Mouse (Mus musculus) spleen, embryonic (tissue): Measurements from ENCODE around the gene Zfp687.
"Not testable (repeated sequence)": the region's sequence is repeated elsewhere in the genome, so short reads cannot be mapped to it uniquely, and the experiment has no call there.

Source experiments
- CTCF ChIA-PET: fragments of 350-600 bp; sonication (Branson Sonifier 250); formaldehyde crosslinking; loops from one replicate; lab custom pipeline; 2022; lab: Charles Lee

The Zfp687 gene

GRCm38 (mm10) chr3:95015337-95015872, at the start of gene Zfp687:
Gene Zfp687 (minus strand): TSS chr3:95015448.
- CTCF ChIA-PET = interaction anchor here (0.6 to 0.7 kb wide), 2 partner anchors 18 to 39 kb away, joined by 3 read pairs; no protein-coding TSS in a partner anchor

- CTCF ChIA-PET = no interaction called here
Measured at GRCm38 (mm10) chr3:95063741-95064140, 48.5 kb upstream of the Zfp687 start.

GRCm38 (mm10) chr3:95058078-95058477, 42.8 kb upstream of the Zfp687 start:
- CTCF ChIA-PET = no interaction called here

DNA sequence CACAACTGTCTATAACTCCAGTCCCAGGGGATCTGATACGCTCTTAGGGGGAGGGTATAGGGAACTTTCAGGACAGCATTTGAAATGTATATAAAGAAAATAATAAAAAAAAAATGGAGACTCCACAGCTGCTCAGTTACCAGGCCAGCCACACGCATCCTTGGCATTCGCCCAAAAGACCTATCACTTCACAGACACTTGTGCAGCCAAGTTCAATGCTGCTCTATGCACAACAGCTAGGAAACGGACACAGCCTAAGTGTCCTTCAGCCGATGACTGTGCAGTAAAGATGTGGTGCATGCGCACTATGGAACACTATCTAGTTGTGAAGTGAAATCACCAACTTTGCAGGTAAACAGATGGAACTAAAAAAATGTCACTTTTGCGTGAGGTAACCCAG, 41.0 kb upstream of the Zfp687 start:
- CTCF ChIA-PET = no interaction called here

GRCm38 (mm10) chr3:95054481-95055260, 39.4 kb upstream of the Zfp687 start:
- CTCF ChIA-PET = interaction anchor here (0.6 to 1.1 kb wide), 2 partner anchors 21 to 39 kb away, joined by 3 to 5 read pairs; no protein-coding TSS in a partner anchor

DNA sequence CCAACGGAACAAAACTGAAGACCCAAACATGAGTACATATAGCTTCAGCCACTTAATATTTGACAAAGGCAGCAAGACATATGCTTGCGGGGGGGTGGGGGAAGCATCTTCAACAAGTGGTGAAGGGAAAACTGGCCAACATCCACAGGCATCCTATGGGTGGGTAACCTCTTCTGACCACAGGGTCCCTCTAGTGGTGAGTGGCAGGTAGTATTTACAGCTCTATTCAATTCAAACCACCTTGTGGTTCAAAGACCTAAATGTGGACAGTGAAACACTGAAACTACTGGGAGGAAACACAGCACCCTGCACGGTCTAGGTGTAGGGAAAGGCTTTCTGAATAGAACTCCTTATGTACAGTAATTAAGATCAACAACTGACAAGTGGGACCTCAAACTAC, 38.5 kb upstream of the Zfp687 start:
- CTCF ChIA-PET = interaction anchor here (0.6 to 1.1 kb wide), 9 partner anchors 22 to 135 kb away, joined by 3 to 11 read pairs (median 6); partner anchors contain the start of gene Pip5k1a

DNA sequence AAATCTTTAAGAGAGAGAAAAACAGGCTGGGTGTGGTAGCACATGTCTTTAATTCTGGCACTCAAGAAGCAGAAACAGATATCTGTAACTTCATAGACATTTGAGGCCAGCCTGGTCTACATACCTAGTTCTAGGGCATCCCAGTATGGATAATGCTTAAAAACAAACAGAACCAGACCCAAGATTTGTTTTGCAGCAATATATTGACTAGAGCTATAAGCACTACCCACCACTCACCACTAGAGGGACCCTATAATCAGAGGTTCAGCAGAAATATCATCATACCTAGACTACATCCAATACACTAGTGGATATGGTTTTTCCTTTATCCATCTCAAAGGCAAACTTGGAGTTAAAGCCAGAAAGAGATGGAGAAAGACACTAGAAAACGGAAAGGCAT, 37.7 kb upstream of the Zfp687 start:
- CTCF ChIA-PET = interaction anchor here (0.6 to 0.7 kb wide), 6 partner anchors 55 to 539 kb away, joined by 3 to 11 read pairs (median 4); no protein-coding TSS in a partner anchor

GRCm38 (mm10) chr3:95047914-95048313, 32.7 kb upstream of the Zfp687 start:
- CTCF ChIA-PET = no interaction called here

- CTCF ChIA-PET = no interaction called here
Measured at GRCm38 (mm10) chr3:95046462-95047057, 31.3 kb upstream of the Zfp687 start.

DNA sequence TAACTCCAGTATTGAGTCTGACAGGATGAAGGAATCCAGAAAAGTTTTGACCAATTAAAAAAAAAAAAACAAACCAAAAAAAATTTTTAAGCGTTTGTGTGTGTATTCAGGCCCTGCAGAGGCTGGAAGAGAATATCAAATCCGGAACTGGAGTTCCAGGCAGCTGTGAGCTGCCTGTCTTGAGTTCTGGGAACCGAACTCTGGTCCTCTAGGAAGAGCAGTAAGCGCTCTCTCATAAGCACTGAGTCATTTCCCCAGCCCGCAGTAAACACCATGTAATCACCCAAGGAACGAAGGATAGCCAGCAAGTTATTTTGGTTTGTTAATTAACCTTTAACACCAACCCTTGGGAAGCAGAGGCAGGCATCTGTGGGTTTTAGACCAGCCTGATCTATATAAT, 28.0 kb upstream of the Zfp687 start:
- CTCF ChIA-PET = interaction anchor here (0.6 to 0.7 kb wide), 3 partner anchors 9 to 107 kb away, joined by 3 to 8 read pairs (median 6); no protein-coding TSS in a partner anchor

DNA sequence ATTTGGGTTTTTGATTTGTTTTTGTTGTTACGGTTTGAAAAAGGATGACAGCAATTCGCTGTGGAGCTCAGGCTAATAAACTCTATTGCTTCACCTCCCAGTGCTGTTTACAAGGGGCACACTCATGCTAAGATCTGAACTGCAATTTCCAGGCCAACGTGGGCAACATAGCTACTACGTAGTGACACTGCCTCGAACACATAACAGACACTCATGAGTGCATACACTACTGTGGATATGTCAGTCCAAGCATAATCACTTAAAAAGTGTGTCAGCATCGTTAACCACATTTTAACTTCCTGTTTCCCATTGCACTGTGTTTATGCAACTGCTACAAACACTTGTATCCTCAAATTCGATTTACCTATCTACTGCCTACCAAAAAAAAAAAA, 27.6 kb upstream of the Zfp687 start:
- CTCF ChIA-PET = interaction anchor here (0.6 to 0.7 kb wide), 2 partner anchors 9 to 96 kb away, joined by 6 to 8 read pairs; no protein-coding TSS in a partner anchor

GRCm38 (mm10) chr3:95042166-95042837, 27.1 kb upstream of the Zfp687 start, which contains the start of gene Psmd4:
Gene Psmd4 (minus strand): TSS chr3:95042614.
- CTCF ChIA-PET = interaction anchor here (0.8 kb wide), 1 partner anchor 45 kb away, joined by 3 read pairs; no protein-coding TSS in a partner anchor

- CTCF ChIA-PET = interaction anchor here (0.8 kb wide), 1 partner anchor 46 kb away, joined by 3 read pairs; no protein-coding TSS in a partner anchor
Measured at GRCm38 (mm10) chr3:95041625-95042024, 26.4 kb upstream of the Zfp687 start.

DNA sequence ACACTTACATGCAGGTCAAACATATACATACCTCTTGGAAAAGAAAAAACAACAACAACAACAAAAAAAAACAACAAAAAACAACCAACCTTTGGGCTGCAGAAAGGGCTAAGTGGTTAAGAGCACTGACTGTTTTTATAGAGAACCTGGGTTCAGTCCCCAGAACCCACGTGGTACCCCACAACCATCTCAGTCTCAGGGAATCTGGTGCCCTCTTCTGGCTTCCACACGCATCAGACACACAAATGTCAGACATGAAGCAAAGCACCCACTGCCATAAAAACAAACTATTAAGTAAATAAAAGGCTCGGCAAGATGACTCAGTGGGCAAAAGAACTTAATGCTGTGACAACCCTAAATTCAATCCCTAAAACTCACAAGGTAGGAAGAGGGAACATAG, 14.7 kb upstream of the Zfp687 start:
- CTCF ChIA-PET = no interaction called here

DNA sequence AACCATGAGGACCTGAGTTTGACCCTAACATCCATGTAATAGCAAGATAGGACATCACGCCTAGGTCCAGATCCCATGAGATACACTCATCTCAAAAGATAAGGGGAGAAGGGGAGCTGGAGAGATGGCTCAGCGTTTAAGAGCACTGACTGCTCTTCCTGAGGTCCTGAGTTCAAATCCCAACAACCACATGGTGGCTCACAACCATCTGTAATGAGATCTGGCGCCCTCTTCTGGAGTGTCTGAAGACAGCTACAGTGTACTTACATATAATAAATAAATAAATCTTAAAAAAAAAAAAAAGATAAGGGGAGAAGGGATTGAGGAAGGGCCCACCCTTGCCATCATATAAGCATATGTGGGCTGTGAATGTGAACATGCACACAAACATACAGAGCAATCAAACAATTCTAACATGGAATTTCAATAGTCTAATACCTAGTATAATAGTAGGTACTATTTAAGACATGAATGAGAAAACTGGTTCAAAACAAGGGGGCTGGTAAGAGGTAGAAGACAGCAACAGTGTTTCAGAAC, 14.1 kb upstream of the Zfp687 start:
- CTCF ChIA-PET = not testable (repeated sequence)

DNA sequence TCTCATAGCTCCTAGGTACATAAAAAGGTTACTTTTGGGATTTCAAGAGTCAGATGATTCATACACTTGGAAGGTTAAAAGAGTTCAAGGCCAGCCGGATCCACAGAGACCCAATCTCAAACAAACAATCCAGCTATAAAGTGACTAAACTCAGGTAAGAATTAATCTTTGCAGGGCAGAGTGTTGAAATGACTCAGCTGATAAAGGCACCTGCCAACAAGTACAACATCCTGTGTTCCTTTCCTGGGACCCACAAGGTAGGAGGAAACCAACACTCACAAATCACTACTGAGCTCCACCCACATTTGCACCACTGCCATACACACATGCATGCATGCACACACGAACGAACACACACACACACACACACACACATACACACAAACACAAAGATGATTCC, 13.4 kb upstream of the Zfp687 start:
- CTCF ChIA-PET = no interaction called here

DNA sequence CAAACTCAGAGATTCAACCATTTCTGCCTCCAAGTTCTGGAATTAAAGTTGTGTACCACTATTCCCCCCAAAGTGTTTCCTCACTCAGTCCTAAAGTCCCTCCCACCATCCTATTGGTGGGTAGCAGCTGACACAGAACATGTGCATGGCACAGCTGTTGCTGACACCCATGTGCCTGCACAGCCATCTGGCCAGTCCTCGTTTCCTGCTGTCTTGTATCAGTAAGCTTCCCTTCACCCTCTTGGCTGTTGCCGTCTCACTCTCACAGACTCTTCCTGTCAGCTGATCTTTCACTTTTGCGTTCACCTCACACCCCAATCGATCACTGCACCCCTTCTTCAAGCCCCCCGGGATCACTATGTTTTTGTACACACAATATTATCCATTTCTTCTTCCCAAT, 12.5 kb upstream of the Zfp687 start:
- CTCF ChIA-PET = no interaction called here

DNA sequence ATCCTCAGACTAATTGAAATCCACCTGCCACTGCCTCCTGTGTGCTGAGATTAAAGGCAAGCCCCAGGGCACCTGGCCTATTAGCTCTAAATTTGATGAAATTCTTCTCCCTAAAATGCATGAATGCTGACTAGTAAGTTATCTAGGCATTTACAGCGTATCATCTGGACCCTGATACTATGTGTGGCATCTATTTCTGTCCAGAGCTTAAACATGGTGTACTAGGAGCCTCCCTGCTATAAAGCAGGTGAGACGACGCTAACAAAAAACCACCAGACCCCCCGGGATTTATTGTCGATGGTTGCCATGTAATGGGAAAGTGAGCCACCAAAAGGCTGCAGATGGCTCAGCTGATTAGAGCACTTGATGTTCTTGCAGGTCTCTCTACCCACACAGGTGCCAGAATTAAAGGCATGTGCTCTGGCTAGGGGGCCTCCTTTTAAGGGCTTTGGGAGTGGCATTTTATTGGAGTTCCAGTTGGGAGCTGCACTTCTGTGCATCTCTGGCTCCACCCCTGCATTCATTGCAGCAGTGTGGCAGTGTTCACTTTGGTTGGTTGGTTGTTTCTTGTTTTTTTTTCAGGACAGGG, 11.9 kb upstream of the Zfp687 start:
- CTCF ChIA-PET = interaction anchor here (0.6 to 0.7 kb wide), 2 partner anchors 8 to 80 kb away, joined by 3 to 4 read pairs; no protein-coding TSS in a partner anchor

- CTCF ChIA-PET = no interaction called here
Measured at GRCm38 (mm10) chr3:95025202-95025601, 10.0 kb upstream of the Zfp687 start.

GRCm38 (mm10) chr3:95024551-95024950, 9.3 kb upstream of the Zfp687 start:
- CTCF ChIA-PET = no interaction called here

DNA sequence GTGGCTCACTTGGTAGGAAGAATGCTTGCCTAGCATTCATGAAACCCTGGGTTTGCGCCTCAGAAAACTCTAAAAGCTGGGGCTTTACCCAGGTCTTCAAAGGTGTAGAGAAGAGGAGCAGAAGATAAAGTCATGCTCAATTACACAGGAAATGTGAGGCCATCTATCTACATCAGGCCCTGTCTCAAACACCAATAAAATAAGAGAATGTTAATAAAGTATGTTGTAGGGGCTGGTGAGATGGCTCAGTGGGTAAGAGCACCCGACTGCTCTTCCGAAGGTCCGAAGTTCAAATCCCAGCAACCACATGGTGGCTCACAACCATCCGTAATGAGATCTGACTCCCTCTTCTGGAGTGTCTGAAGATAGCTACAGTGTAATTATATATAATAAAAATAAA, 5.7 kb upstream of the Zfp687 start:
- CTCF ChIA-PET = not testable (repeated sequence)
